Mouse (Mus musculus) layer of hippocampus, postnatal 25 days (tissue): ENCODE measurements around the gene Plxnc1. TPM values are rescaled to one million over a fixed set of nuclear protein-coding genes. Genes with fewer than 3 reads are reported as not detected.

Source experiments
- DNase-seq, 2 experiments: peaks; one replicate each; pipeline ENCODE4 v3.0.0; 2022; ENCODE audit warnings: mixed read lengths in 2 of 2, low spot score in 1 of 2; ENCODE audit errors: extremely low spot score in 1 of 2
- total RNA-seq, 2 experiments: library from RNA; stranded (reverse); gene quantifications; 2 replicates each; pipeline ENCODE4 v1.2.3; 2021

The Plxnc1 gene
- total RNA-seq, 2 experiments from 2014 or later: 29.3 to 32.1 TPM

GRCm38 (mm10) chr10:94793914-94794313 is 150.7 kb downstream of the Plxnc1 start:
- DNase-seq: no peak

- no peak for DNase-seq
Observed at GRCm38 (mm10) chr10:94789205-94789604, 155.4 kb downstream of the Plxnc1 start.

- DNase-seq: no peak
Observed at GRCm38 (mm10) chr10:94780618-94781262, 163.9 kb downstream of the Plxnc1 start.

- DNase-seq: no peak
Observed at GRCm38 (mm10) chr10:94779319-94779718, 165.3 kb downstream of the Plxnc1 start.

- DNase-seq: no peak
Observed at GRCm38 (mm10) chr10:94777576-94777975, 167.1 kb downstream of the Plxnc1 start.

GRCm38 (mm10) chr10:94771496-94771895 is 173.1 kb downstream of the Plxnc1 start:
- no peak for DNase-seq

GRCm38 (mm10) chr10:94747011-94747410 is 197.6 kb downstream of the Plxnc1 start:
- DNase-seq: no peak

- no peak for DNase-seq
Observed at GRCm38 (mm10) chr10:94741459-94741858, 203.2 kb downstream of the Plxnc1 start.
